Mouse (Mus musculus) monocyte, adult 2 months (primary cell): ENCODE results near the gene A030005K14Rik.

Source experiments
- DNase-seq, 2 experiments: peaks; one replicate each; pipeline ENCODE4 v3.0.0; 2022; ENCODE audit warnings: low spot score in 2 of 2, low read depth in 1 of 2

The A030005K14Rik gene

GRCm38 (mm10) chr1:83036892-83037667 is 22.1 kb downstream of the A030005K14Rik start:
- no peak for DNase-seq

DNA sequence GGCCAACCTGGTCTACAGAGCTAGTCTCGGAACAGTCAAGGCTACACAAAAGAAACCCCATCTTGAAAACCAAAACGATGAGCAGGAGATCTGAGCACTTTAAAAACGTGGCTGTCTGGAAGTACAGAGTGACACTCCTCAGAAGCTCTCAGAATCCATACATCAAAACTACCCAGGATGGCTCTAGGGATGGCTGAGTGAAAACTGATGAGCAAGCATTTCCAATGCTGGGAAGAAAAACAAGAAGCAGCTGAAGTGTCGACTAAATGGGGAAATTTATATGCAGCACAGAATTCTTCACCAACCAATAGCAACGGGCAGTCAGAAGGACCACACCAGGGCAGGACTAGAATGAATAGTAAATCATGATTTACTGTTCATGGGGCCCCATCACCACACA is 24.7 kb downstream of the A030005K14Rik start:
- DNase-seq: no peak

- DNase-seq: no peak
These were observed 26.7 kb downstream of the A030005K14Rik start for GRCm38 (mm10) chr1:83032508-83032907.

DNA sequence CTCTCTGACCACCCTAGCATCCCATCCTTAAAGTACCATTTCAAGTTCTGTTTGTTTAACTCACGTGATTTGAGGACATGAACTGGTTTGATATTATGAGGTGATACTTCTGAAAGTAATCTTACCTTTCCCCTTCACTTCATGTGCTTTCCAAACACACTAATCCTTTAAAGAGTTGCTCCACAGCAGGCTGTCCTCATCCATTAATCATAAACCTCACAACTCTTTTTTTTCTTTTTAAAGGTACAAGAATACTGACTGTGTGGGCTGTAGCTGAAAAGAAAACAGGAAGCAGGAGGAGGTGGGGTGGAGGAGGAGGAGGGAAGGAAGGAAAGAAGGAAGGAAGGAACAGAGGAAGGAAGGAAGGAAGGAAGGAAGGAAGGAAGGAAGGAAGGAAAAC is 27.2 kb downstream of the A030005K14Rik start:
- no peak for DNase-seq

GRCm38 (mm10) chr1:83016556-83016955 is 42.6 kb downstream of the A030005K14Rik start:
- no peak for DNase-seq

DNA sequence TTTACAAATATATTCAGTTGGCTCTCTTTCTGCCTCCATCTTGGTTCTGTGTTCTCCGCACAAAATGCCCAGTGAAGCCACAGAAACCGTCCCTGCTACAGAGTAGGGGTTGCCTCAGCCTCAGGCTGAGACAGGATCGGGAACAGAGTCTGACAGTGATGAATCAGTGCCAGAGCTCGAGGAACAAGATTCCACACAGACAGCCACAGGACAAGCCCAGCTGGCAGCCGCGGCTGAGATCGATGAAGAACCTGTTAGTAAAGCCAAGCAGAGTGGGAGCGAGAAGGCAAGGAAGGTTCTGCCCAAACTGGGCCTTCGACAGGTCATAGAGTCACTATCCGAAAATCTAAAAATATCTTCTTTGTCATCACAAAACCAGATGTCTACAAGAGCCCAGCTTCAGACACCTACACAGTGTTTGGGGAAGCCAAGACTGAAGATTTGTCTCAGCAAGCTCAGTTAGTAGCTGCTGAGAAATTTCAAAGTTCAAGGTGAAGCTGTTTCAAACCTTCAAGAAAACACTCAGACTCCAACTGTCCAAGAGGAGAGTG is 43.8 kb downstream of the A030005K14Rik start:
- no peak for DNase-seq

DNA sequence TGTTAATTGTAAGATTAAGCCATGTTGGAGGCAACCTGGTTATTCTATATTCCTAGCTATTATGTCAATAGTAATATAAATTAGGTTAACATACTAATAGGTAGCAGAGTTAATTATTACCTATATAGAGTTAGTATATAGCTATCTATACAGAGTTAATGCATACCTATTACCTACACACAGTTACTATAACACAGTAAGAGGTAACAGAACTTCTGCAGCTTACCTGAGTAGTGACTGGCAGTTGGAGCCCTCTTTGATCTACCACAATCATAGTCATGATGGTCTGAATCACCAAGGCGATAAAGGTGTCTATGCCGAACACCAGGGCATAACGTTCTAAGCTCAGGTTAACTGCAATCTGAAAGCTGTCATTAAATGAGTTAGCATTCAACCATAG is 44.7 kb downstream of the A030005K14Rik start:
- no peak for DNase-seq
